Mouse (Mus musculus) heart, postnatal 0 days (tissue): Measurements from ENCODE around the gene Nmnat2.

Source experiments
- CTCF ChIP-seq: IDR thresholded peaks from 2 replicates; pipeline ENCODE4 v1.5.1; 2016; ENCODE audit warnings: antibody characterized with exemption, control low read depth, low read depth
- EP300 ChIP-seq: IDR thresholded peaks from 2 replicates; pipeline ENCODE4 v1.6.1; 2016; ENCODE audit warnings: antibody characterized with exemption, low read depth

DNA sequence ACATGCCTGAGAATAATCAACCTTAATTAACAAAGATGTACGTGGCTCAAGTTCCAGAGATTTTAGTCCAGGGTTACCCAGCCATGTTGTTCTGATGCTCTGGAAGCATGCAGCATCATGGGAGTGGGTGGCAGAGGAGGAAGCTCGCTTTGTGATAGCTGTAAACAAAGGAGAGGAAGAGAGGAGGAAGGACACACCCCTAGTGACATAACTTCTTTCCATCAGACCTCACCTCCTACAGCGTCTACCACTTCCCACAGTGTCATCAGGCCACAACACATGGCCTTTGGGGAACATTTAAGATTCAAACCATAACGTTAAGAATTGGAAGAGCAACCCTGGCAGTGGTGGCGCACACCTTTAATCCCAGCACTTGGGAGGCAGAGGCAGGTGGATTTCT, 133.0 kb downstream of the Nmnat2 start:
- no peak for TF ChIP-seq CTCF
- no peak for TF ChIP-seq EP300
